Mouse (Mus musculus) adrenal gland, adult 18-20 months (tissue): ENCODE measurements around the gene Hs6st3. TPM values are rescaled to one million over a fixed set of nuclear protein-coding genes. Genes with fewer than 3 reads are reported as not detected.

Experiments used
- DNase-seq, 2 experiments: peaks; one replicate each; pipeline ENCODE4 v3.0.0; 2021 to 2022; ENCODE audit warnings: low spot score in 2 of 2
- total RNA-seq, 2 experiments: library from RNA; stranded (reverse); gene quantifications; 1 replicate in 1 of 2; 2 replicates in 1 of 2; pipeline ENCODE4 v1.2.3; 2021

Hs6st3 gene
- total RNA-seq, 2 experiments from 2014 or later, result 0.36 to 0.90 TPM

DNA sequence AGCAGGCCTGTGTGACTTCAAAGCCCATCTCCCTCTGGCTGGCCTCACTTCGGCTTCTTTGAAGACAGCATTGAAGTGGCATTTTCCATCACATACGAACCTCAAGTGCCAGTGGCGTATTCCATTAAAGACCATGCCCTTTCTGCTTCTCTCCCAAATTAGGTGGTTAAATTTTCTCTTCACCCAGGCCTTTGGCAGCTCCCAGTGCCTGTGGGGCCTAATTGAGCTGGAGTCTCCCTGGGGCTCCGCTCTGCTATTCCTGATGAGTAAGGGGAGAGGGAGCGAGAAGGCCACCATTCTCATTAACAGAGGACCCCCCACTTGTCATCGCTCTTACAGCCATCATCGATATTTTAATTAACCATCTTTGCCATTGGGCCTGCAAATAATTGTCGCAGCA, 754.8 kb downstream of the Hs6st3 start:
- no peak for DNase-seq

DNA sequence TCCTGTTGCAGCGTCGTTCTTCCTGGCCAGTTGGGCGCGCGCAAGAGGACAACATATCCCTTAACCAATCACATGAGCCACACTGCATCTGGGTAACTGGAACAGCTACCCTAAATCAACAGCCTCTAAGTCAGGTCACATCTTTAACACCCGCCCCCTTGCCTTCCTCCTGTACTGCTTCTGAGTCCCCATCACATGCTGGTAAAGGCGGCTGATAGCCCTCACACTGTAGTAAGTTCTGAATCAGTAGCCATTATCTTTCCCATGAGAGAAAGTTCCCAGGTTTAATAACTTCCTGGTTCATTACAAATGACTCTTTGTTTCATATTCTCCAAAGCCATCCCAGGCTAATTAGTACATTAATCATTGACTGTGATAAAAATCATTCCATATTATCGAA, 757.0 kb downstream of the Hs6st3 start:
- DNase-seq, result no peak

DNA sequence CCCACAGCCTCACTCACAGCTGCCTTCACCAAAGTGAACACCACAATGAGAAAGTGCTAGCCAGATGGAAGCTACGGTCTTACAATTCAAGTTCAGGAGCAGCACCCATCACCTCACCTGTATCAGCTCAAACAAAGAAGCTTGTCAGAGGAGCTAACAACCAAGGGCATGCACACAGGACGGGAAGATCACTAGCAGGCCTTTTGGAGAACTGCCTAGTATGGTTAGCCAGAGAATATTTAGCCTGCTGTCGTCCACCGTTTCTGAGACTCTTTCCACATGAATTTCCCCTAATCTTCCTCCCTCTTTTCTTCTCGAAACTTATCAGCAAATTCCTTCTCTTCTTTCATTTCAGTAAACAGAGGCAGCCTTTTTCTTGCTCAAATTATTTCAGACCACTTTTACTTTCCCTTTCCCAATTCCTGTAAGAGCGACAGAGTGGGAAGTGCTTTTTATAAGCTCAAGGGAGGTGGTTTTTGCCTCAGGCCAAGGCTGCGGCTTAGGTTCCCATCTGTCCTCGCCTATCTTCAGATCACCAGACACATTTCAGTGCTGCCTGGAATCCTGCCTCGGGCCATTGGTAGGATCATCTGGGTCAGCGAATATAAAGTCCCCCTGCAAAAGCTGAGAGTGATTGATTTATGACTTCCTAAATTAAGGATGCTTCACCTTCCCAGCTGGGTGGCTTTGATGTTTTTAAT, 757.8 kb downstream of the Hs6st3 start:
- no peak for DNase-seq

DNA sequence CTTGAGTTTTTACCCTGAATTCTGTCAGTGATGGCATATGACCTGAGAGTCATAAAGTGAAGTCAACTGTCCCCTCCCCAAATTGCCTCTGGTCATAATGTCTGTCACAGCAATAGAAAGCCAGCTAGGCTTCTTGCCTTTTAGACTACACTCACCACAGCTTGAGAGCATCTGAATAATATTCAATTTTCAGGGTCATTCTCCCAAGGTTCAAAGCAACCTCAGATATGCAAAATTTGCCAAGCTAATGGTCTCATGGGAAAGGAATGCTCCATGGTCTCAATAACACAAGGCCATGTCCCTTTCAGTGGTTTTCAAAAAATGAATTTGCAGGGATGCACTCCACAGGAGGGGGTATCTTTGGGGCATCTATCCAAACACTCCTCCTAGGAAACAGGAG, 764.3 kb downstream of the Hs6st3 start:
- DNase-seq, result no peak

DNA sequence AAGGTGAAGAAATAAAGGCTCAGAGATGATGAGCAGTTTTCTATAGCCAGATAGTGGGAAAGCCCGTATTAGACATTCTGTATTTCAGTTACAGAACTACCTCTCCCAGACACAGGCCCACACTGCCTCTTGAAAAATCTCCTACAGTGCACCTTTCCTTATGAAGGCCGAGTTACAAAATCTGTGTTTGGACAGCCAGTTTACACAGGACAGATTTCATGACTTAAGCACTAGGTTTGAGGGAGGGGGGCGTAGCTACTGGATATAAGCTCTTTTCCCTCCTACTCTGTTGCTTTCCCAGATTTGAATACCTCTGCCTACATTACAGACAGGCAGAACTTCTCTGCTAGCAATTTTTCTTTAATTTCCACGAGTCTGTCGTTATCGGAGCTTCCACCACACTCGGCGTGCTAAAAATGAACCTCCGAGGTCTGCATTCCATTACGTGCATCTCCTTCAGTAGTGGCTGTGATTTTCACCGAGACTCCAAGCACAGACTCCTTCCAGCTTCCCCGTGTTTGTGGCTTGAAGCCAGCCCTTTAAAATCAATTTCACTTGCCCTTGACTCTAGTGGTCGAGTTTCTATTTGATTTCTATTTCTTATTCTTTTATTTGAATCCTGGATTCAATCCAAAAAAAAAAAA, 770.0 kb downstream of the Hs6st3 start:
- no peak for DNase-seq

DNA sequence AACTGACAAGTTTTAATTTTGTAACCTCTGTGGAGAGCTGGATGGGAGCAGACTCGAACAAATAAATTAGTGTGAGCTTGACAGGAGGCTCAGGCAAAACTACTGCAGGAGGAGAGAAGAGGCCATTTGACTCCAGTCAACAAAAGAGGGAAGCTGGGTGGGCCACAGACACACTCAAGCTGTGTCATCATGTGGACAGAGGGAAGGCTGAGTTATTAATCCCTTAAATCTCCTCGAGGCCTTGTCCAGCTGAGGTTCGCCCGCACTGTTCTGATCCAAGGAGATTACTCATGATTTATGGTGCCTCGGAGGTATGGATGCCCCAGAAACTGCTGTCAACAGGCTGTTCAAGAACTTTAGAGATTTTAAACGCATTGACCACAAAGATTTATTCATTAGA, 776.4 kb downstream of the Hs6st3 start:
- DNase-seq, result no peak

DNA sequence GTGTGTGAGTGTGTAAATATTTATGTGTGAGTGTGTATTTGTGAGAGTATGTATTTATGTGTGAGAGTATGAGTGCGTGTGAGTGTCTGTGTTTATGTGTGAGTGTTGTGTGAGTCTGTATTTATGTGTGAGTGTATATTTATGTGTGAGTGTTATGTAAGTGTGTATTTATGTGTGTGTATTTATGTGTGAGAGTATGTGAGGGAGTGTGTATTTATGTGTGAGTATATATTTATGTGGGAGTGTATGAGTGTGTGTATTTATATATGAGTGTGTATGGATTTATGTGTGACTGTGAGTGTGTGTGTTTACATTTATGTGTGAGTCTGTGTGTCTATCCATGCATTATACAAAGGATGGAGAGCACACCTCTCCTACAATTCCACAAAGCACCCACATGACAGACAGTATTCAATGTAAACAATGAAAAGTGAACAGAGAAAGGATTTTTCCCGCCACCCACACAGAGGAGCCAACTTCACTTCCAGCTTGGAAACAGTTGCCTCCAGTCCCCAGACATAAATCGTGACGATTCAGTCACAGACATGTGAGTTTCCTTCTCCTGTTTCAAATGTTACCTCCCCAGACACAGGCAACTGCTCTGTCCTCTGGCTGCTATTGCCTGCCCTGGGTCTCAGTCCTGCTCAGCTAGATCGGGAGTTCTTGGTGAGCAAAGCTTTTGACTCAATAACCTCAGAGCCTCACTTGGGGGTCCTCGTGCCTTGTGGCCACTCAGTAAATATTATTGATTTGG, 780.3 kb downstream of the Hs6st3 start:
- DNase-seq, result no peak

DNA sequence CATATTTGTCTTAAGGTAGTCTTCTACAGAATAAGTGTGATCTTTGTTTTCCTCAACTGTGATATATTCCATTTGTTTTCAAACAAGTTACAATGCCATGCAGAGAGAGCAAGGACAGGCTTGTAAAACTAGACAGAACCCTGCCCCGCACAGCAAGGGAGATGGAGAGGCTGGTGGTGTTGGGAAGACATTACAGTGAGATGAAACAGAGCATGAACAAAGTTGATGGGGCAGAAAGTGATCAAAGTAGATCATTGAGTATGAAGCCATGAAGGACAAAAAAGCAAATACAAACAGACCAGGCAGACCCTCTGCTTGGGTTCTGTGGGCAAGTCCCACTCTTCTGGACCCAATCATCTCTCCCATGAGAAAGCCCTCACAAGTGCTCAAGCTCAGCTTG, 781.0 kb downstream of the Hs6st3 start:
- DNase-seq, result no peak

Other genes with a start within 250 kb of the Hs6st3 start
- 10 to 100 TPM; 11.6 to 12.3 TPM for gene Dzip1, start 212.9 kb upstream of the Hs6st3 start, total RNA-seq
- gene Dnajc3, start 200.4 kb upstream of the Hs6st3 start, total RNA-seq, result 10 to 100 TPM; 62.9 to 67.4 TPM
- gene Uggt2, start 38.9 kb upstream of the Hs6st3 start, total RNA-seq, result 10 to 100 TPM; 10.6 to 12.3 TPM